Mouse (Mus musculus): ENCODE data around the gene Myo1e.

Gene Myo1e

DNA sequence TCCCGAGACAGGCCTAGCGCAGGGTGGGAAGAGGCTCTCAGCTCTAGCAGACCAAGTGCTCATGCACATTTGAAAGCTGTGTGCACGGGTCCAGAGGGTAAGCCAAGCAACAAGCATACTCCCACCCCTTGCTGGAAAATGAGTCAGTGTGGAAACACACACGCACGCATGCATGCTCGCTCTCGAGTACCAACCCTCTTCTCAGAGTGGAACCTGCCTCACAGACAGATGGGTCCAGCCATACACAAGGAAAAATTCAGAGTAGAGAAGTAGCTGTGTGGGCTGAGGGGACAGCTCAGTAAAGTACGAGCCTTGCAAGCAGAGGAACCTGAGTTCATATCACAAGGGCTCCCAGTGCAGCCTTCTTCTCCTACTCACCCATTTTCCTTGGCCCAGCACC lies 202.6 kb downstream of the Myo1e start:
- no peak for DNase-seq (ENCODE audit: low spot score in 2 of 2)

DNA sequence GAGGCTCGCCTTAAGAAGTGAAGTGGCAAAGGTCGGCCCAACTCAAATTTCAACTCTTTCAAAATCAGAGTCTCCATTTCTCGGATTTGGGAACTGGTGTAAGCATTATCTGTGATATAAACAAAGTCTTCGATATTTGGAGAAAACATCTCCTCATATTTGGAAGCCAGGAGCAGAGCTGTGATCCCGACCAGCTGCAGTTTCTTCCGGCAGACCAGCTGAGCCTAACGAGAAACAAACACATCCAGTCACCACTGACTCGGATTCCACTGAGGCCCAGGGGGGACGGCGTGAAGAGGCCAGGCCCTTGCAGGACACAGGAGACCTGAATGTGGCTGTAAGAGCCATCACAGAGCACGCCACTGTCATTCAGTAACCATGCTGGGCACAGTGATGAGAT lies 203.5 kb downstream of the Myo1e start:
- DNase-seq (ENCODE audit: low spot score in 2 of 2), result no peak

DNA sequence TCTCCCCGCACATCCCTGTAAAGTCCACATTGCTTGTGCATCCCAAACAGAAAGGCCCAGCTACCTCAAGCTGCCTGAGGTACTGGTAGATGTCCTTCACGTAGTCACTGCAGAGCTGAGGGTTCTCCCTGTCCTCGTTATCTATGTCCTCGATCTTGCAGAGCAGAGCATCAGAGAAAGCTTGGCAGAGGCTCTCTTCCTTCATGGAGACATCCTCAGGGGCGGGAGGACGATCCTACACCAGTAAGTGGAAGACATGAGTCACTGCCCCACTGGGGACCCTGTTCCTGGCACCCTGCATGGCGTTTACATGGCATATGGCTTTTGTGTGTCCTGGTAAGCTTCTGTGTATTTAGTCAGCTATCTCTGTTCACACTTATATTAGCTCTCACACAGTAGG lies 205.9 kb downstream of the Myo1e start:
- no peak for DNase-seq (ENCODE audit: low spot score in 2 of 2)

DNA sequence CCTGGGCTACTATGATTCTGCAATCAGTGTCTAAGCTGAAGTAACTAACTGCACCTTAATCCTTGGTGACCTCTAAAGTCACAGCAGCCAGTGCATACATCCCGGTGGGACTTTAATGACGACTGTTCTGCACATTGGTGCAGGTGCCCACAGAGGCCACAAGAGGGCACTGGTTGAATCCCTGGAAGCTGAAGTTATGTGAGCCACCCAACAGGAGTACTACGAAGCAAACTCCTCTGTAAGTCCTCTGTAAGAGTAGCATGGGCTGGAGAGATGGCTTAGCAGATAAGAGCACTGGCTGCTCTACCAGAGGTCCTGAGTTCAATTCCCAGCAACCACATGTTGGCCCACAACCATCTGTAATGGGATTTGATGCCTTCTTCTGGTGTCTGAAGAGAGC lies 209.3 kb downstream of the Myo1e start:
- DNase-seq (ENCODE audit: low spot score in 2 of 2), result peak in 1 of 2 experiments; percentile 30

DNA sequence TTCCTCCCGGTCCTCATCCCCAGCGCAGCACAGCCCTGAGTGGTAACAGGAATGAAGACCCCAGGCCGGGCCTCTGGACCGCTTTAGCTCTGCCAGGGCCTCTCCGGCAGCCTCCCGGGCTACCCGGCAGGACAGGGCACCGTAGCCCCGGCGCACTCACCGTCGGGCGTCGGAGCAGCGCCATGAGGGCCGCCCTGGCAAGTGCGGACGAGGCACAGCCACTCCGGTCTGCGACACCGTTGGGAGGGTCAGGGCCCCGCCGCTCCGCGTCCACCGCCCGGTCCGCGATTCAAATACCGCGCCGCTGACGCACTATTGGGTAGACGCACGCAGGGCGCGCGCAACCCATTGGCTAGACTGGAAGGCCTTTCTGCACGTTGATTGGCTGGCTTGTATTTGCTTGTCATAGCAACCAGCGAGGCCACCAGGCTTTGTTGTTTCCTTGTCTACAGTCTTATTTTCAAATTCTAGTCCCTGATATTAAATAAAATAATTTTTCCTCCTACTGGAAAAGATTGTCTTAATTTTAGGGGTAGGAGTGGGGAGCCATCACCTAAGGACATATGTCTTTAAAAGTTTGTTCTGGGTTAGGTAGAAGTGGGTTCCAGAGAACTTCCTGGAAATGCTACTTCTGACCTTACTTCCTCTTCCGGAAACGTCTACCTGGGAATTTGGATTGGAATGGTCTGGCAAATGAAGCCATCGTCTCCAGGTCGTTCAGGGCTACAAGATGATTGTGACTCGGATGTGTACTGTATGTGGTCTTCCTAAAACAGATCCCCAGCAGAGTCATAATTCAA lies 214.3 kb downstream of the Myo1e start, which contains the start of gene Ccnb2:
Gene Ccnb2, minus strand, starts transcription at position 291 of the 800 bp plus-strand sequence.
- peak; percentile 93 to 96 for DNase-seq (ENCODE audit: low spot score in 2 of 2)

DNA sequence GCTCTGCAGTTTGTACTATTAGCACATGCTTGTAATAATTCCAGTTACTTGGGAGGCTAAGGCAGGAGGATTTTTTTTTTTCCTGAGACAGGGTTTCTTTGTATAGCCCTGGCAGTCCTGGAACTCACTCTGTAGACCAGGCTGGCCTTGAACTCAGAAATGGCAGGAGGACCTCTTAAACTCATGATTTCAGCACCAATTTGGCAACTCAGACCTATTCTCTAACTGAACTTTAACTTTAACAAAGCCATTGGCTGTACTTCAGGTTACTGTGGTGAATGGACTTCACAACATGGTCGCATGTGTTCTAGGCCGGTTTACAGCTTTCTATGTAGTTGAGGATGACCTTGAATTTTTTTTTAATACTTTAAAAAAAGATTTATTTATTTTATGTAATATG lies 215.5 kb downstream of the Myo1e start:
- DNase-seq (ENCODE audit: low spot score in 2 of 2), result no peak

DNA sequence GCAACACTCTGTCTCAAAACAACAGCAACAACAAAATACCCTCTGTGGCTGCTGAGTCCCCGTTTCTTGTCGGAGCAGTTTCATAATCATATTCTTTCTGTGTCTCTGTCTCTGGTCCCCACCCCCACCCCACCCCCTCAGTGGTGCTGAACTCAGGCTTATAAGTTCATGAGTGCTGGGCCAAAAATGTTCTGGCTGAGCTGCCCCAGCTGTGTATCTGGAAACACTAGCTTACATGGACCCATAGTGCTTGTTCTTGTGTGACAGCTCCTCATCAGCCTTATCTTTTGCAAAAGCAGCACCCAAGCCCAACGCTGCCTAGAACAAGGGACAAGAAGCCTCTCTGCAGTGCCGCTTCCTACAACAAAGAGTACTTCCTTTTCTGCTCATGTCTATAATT lies 232.8 kb downstream of the Myo1e start:
- DNase-seq (ENCODE audit: low spot score in 2 of 2), result no peak

DNA sequence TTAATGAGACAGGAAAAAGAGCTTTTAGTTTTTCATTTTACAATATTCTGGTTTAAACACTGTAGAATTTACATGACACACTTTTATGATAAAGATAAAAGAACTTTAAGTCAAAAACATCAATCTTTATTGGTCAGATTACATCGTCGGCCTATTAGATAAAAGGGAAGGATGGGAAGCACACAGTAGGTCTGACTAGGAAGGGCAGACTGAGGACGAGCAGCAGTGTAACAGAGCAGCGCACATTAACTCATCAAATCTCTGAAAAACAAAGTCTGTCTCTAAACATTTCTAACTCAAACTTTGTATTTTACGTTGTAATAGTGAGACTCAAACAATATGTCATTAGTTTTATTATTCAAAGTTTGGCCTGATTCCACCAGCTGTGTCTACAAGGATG lies 241.9 kb downstream of the Myo1e start:
- DNase-seq (ENCODE audit: low spot score in 2 of 2), result no peak

Data from spleen, postnatal 4 days (tissue).